In the genomic region with DNA sequence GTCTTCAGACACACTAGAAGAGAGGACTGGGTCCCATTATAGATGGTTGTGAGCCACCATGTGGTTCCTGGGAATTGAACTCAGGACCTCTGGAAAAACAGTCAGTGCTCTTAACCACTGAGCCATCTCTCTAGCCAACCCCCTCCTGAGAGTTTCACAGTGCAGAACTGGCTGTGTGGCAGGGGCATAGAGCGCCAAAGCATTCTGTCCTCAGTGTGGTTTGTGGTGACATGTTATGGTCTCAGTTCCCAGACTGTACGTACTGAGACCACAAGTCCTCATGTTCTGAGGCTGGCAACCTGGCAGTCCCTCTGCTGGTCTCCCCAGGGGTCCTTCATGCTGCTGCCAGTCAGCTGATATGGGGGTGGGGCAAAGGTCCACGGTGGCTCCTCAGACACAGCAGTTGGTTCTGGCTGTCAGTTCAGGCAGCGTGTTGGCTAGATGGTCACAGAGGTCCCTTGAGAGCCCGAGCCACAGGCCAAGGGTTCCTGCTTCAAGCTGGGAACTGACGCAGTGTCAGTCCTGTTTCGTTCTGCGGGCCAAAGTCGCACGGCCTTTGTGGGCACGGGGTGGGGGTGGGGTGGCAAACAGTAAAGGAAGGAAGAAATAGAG, we compare ENCODE assay signal across 20 mouse cellular contexts. TPM values are rescaled to one million over a fixed set of nuclear protein-coding genes. Genes with fewer than 3 reads are reported as not detected.
DNase-seq lines count a peak whose midpoint lies in the region; ATAC-seq lines count a peak whose summit lies in the region.
"Had no signal": no experiment of that assay in that cellular context is flagged by ENCODE, and none has a peak within 500 bp of the region (broad histone marks: within the 10 kb centered on the region; RNA-seq: fewer than 3 reads in every experiment).

No protein-coding gene starts in this region.

- H3K4me1 ChIP-seq in kidney, embryonic 15.5 days, result no peaks in the 10 kb centered on the region
- H3K4me1 ChIP-seq: neural tube, embryonic 13.5 days had no signal

- H3K4me3 ChIP-seq in kidney, embryonic 15.5 days (replicated peaks), result no peak overlapping the region
- H3K4me3 ChIP-seq: gastrocnemius, adult 2 months; midbrain, embryonic 10.5 days; neural tube, embryonic 13.5 days had no signal

- no peaks in the 10 kb centered on the region for H3K27me3 ChIP-seq in kidney, embryonic 15.5 days
- H3K27me3 ChIP-seq: neural tube, embryonic 13.5 days had no signal

- ATAC-seq in kidney, embryonic 15.5 days (replicated peaks; ENCODE audit: low FRiP score), result no peak

- WGBS in kidney, embryonic 15.5 days, result 71% methylated on average over 11 of the region's 11 CpGs

- peak; percentile 13 to 23 for DNase-seq in cerebellum, adult 18-20 months
- no peak for DNase-seq in cerebellum, postnatal 4 days (ENCODE audit: low spot score in 2 of 2)
- DNase-seq in 416B (ENCODE audit: low read depth) (peak; percentile 58), adipocyte (ENCODE audit: low spot score) (peak; percentile 15)
- peak; percentile 42 to 56 for DNase-seq in cerebellum, postnatal 14 days
- DNase-seq in lung, postnatal 25 days (ENCODE audit: low spot score), result no peak
- no peak for DNase-seq in kidney, postnatal 10 days
- DNase-seq: adrenal gland, adult 2 months; gastrocnemius, adult 2 months; kidney, adult 11 months; kidney, postnatal 36 days; layer of hippocampus, adult 9-11 months; lung, postnatal 10 days; right cerebral cortex, postnatal 25 days; thymus, postnatal 25 days had no signal

- no peak overlapping the region for H3K4me2 ChIP-seq in kidney, embryonic 15.5 days
- H3K4me2 ChIP-seq: hindbrain, embryonic 14.5 days; neural tube, embryonic 13.5 days had no signal

- no peak overlapping the region for H3K9ac ChIP-seq in kidney, embryonic 15.5 days
- H3K9ac ChIP-seq: hindbrain, embryonic 14.5 days; neural tube, embryonic 13.5 days had no signal

- no peaks in the 10 kb centered on the region for H3K9me3 ChIP-seq in kidney, embryonic 15.5 days (replicated peaks)
- H3K9me3 ChIP-seq: G1E; midbrain, embryonic 10.5 days; neural tube, embryonic 13.5 days had no signal

- no peak overlapping the region for H3K27ac ChIP-seq in kidney, embryonic 15.5 days
- H3K27ac ChIP-seq: gastrocnemius, adult 2 months; hindbrain, embryonic 14.5 days; midbrain, embryonic 10.5 days; neural tube, embryonic 13.5 days had no signal

- H3K36me3 ChIP-seq in kidney, embryonic 15.5 days, result no peaks in the 10 kb centered on the region
- H3K36me3 ChIP-seq: G1E; midbrain, embryonic 10.5 days; neural tube, embryonic 13.5 days had no signal

RNA-seq across cellular contexts. Expression of a gene that starts 13.4 kb away (rescaled TPM):
- polyA plus RNA-seq in kidney, embryonic 15.5 days (2015; fragmentation: Nextera tagmentation; extraction: Ambion mirVana), result 7.7 and 11.1 TPM in 2 replicates

Comparison
In these comparisons a context has a peak if more than half of its experiments do, and no peak if none do; other contexts are left out.
1. DNase-seq: peak in cerebellum, adult 18-20 months (2 of 2), 416B (single experiment), adipocyte (single experiment) and cerebellum, postnatal 14 days (2 of 2); none in cerebellum, postnatal 4 days (0 of 2), lung, postnatal 25 days (single experiment) and kidney, postnatal 10 days (single experiment).